Mouse (Mus musculus): Measurements from ENCODE around the gene Foxo1. TPM values are rescaled to one million over a fixed set of nuclear protein-coding genes. Genes with fewer than 3 reads are reported as not detected.
A peak's percentile ranks its signal among the peaks of the same experiment; 100 is the strongest.

The Foxo1 gene
- polyA plus RNA-seq, 1 experiment from 2014 or later, result 8.6 TPM

DNA sequence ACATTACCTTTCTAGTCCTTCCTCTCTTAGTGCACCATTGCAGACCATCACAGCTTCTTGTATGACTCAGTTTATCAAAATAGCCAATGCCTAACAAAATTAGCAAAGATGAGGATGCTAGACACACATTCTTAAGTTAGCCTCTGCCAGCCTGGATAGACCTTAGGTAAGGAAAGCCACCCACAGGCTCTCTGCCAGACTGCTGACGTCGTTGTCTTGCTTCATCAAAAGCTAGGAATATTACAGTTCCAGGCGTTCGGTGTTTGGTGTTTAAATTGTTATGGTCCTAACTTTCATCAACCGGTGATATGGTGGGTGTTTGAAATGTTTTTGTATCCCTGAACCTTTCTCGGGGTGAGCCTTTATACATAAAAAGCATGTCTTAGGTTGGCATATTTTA, 96.4 kb downstream of the Foxo1 start:
- Histone ChIP-seq H3K4me1 (replicated peaks; ENCODE audit: insufficient read depth, low read length) (no peaks in the 10 kb centered on the region), H3K9me3 (replicated peaks; ENCODE audit: low read length) (no peaks in the 10 kb centered on the region), H3K27me3 (ENCODE audit: insufficient read depth, low read length) (no peaks in the 10 kb centered on the region), H3K9ac (ENCODE audit: low read depth, low read length) (no peak overlapping the region), H3K4me2 (ENCODE audit: low read length) (no peak overlapping the region), H3K27ac (no peak overlapping the region), H3K4me3 (replicated peaks; ENCODE audit: low read depth, low read length) (no peak overlapping the region), H3K36me3 (ENCODE audit: insufficient read depth, low read length) (no peaks in the 10 kb centered on the region)
- ATAC-seq (replicated peaks; ENCODE audit: low FRiP score, low read depth), result no peak
- TF ChIP-seq CTCF (IDR thresholded peaks at IDR 0.05; ENCODE audit: low read depth), result no peak
- 77% methylated on average over 6 of the region's 6 CpGs for WGBS
- DNase-seq (ENCODE audit: low spot score), result no peak

- H3K27ac ChIP-seq, result no peak overlapping the region
- H3K4me3 ChIP-seq (replicated peaks; ENCODE audit: low read depth, low read length), result no peak overlapping the region
- no peaks in the 10 kb centered on the region for H3K27me3 ChIP-seq (ENCODE audit: insufficient read depth, low read length)
- H3K4me2 ChIP-seq (ENCODE audit: low read length), result no peak overlapping the region
- no peaks in the 10 kb centered on the region for H3K9me3 ChIP-seq (replicated peaks; ENCODE audit: low read length)
- H3K4me1 ChIP-seq (replicated peaks; ENCODE audit: insufficient read depth, low read length), result no peaks in the 10 kb centered on the region
- 92% methylated on average over 9 of the region's 9 CpGs for WGBS
- no peak for ATAC-seq (replicated peaks; ENCODE audit: low FRiP score, low read depth)
- no peak for TF ChIP-seq CTCF (IDR thresholded peaks at IDR 0.05; ENCODE audit: low read depth)
- DNase-seq (ENCODE audit: low spot score), result no peak
- H3K36me3 ChIP-seq (ENCODE audit: insufficient read depth, low read length), result no peaks in the 10 kb centered on the region
- H3K9ac ChIP-seq (ENCODE audit: low read depth, low read length), result no peak overlapping the region
Observed at GRCm38 (mm10) chr3:52369204-52369603, 101.1 kb downstream of the Foxo1 start.

DNA sequence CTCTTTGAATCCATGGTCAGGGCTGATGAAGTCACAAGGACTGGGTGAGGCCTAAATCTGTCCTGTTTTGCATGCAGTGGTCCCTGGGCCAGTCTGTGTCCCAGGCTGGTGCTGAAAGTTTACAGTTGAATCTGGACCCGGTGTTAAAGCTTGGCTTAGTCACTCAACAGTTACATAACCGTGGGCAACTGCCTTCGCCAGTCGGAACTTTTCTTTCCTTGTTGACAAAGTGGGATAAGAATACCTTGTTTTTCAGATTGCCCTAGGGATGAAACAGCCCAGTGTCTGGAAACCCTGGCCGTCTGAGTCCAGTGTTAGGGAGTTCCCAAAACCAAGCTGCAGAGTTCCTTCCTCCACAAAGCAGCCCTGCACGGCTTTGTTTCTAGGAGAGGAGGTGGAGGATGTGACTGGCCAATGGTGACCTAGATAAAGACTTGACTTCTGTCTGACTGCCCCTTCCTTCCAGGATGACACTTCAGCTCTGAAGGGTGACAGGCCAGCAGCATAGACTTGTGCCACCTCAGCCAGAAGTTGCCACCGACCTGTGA, 101.8 kb downstream of the Foxo1 start:
- Histone ChIP-seq H3K4me3 (replicated peaks; ENCODE audit: low read depth, low read length) (no peak overlapping the region), H3K27me3 (ENCODE audit: insufficient read depth, low read length) (no peaks in the 10 kb centered on the region), H3K4me2 (ENCODE audit: low read length) (no peak overlapping the region), H3K27ac (no peak overlapping the region), H3K9ac (ENCODE audit: low read depth, low read length) (no peak overlapping the region), H3K36me3 (ENCODE audit: insufficient read depth, low read length) (no peaks in the 10 kb centered on the region), H3K9me3 (replicated peaks; ENCODE audit: low read length) (no peaks in the 10 kb centered on the region), H3K4me1 (replicated peaks; ENCODE audit: insufficient read depth, low read length) (no peaks in the 10 kb centered on the region)
- DNase-seq (ENCODE audit: low spot score), result no peak
- WGBS, result 76% methylated on average over 7 of the region's 7 CpGs
- no peak for TF ChIP-seq CTCF (IDR thresholded peaks at IDR 0.05; ENCODE audit: low read depth)
- no peak for ATAC-seq (replicated peaks; ENCODE audit: low FRiP score, low read depth)

DNA sequence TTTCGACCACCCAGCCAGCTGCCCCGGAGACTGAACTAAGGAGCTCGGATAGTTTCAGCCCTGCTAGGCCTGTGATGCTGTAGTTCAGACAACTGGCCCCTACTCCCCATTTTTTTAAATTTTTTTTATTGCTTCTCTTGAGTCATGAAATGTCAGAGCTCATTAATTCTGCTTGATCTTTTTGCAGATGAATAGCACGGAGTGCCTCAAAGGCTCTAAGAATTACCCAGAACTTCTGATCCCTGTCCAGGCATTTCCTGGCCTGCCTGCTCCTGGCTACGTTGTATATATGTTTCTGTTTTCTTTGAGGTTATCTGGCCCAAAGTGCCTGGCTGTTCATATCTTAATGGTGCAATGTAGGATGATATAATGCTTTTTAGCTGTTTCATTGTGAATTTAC, 108.8 kb downstream of the Foxo1 start:
- Histone ChIP-seq H3K4me3 (replicated peaks; ENCODE audit: low read depth, low read length) (no peak overlapping the region), H3K27ac (no peak overlapping the region; the same call in 1 of the 2 replicates), H3K9me3 (replicated peaks; ENCODE audit: low read length) (no peaks in the 10 kb centered on the region), H3K9ac (ENCODE audit: low read depth, low read length) (no peak overlapping the region), H3K36me3 (ENCODE audit: insufficient read depth, low read length) (no peaks in the 10 kb centered on the region), H3K4me1 (replicated peaks; ENCODE audit: insufficient read depth, low read length) (no peaks in the 10 kb centered on the region), H3K27me3 (ENCODE audit: insufficient read depth, low read length) (no peaks in the 10 kb centered on the region), H3K4me2 (ENCODE audit: low read length) (no peak overlapping the region)
- DNase-seq (ENCODE audit: low spot score) (peak; percentile 80), ATAC-seq (replicated peaks; ENCODE audit: low FRiP score, low read depth) (no peak)
- 17% methylated on average over 5 of the region's 5 CpGs for WGBS
- no peak for TF ChIP-seq CTCF (IDR thresholded peaks at IDR 0.05; ENCODE audit: low read depth)

DNA sequence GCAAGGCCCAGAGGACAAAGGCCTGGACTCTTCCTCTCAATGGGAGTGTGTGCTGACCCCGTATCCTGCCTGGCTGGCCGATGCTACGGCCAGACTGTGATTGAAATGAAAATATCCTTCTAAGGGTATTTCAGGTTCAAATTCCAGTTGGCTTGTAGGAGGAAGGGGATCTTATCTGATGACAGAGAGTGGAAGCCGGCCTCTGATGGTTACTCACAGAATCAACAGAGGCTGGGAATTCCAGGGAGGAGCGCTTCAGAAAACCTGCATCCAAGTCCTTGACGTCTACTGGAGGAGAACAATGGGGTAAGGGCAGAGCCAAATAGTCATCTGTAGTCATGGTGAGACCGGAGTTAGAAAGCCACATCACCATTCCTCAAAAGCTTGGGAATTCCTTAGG, 115.2 kb downstream of the Foxo1 start:
- DNase-seq (ENCODE audit: low spot score) (peak; percentile 32), ATAC-seq (replicated peaks; ENCODE audit: low FRiP score, low read depth) (no peak)
- H3K27ac ChIP-seq, result no peak overlapping the region
- H3K4me1 ChIP-seq (replicated peaks; ENCODE audit: insufficient read depth, low read length), result no peaks in the 10 kb centered on the region
- H3K27me3 ChIP-seq (ENCODE audit: insufficient read depth, low read length), result no peaks in the 10 kb centered on the region
- 78% methylated on average over 7 of the region's 7 CpGs for WGBS
- H3K9ac ChIP-seq (ENCODE audit: low read depth, low read length), result no peak overlapping the region
- H3K4me2 ChIP-seq (ENCODE audit: low read length), result no peak overlapping the region
- no peaks in the 10 kb centered on the region for H3K36me3 ChIP-seq (ENCODE audit: insufficient read depth, low read length)
- H3K4me3 ChIP-seq (replicated peaks; ENCODE audit: low read depth, low read length), result no peak overlapping the region
- H3K9me3 ChIP-seq (replicated peaks; ENCODE audit: low read length), result no peaks in the 10 kb centered on the region
- no peak for TF ChIP-seq CTCF (IDR thresholded peaks at IDR 0.05; ENCODE audit: low read depth)

DNA sequence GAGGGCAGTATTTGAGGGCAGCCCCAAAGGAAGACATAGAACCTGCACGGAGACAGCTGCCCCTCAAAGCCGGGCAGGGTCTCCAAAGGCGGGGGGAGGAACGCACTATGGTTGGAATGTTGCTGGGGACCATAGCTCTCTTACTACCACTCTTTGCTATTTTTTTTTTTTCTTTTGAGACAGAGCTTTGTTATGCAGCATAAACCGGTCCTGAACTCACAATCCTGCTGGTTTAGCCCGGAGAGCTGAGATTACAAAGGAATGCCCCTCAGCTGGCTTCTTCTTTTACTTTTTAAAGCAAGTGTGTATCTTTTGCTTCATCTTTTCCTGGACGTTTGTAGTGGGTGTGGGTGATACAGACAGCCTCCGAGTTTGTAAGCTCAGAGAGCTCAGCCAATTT, 118.2 kb downstream of the Foxo1 start:
- no peaks in the 10 kb centered on the region for H3K9me3 ChIP-seq (replicated peaks; ENCODE audit: low read length)
- ATAC-seq (replicated peaks; ENCODE audit: low FRiP score, low read depth) (no peak), DNase-seq (ENCODE audit: low spot score) (no peak)
- no peaks in the 10 kb centered on the region for H3K27me3 ChIP-seq (ENCODE audit: insufficient read depth, low read length)
- no peak overlapping the region for H3K9ac ChIP-seq (ENCODE audit: low read depth, low read length)
- no peaks in the 10 kb centered on the region for H3K4me1 ChIP-seq (replicated peaks; ENCODE audit: insufficient read depth, low read length)
- TF ChIP-seq CTCF (IDR thresholded peaks at IDR 0.05; ENCODE audit: low read depth), result no peak
- no peak overlapping the region for H3K4me2 ChIP-seq (ENCODE audit: low read length)
- H3K27ac ChIP-seq, result no peak overlapping the region
- WGBS, result 43% methylated on average over 8 of the region's 8 CpGs
- no peak overlapping the region for H3K4me3 ChIP-seq (replicated peaks; ENCODE audit: low read depth, low read length)
- H3K36me3 ChIP-seq (ENCODE audit: insufficient read depth, low read length), result no peaks in the 10 kb centered on the region

DNA sequence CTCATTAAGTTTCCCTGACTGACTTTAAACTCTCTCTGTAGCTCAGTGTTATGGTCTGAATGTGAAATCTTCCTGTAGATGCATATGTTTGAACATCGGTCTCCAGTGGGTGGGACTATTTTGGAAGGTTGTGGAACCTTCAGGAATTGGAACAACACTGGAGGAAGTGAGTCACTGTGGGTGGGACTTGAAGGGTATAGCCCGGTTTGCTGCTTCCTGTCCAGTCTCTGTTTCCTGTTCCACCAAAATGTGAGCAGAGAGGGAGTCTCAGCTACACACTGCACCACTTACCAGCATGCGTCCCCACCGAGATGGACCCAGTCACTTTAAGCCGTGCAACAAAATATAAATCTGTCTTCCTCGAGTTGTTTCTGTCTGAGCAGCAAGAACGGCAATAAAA, 122.2 kb downstream of the Foxo1 start:
- Histone ChIP-seq H3K4me2 (ENCODE audit: low read length) (no peak overlapping the region), H3K36me3 (ENCODE audit: insufficient read depth, low read length) (no peaks in the 10 kb centered on the region), H3K4me3 (replicated peaks; ENCODE audit: low read depth, low read length) (no peak overlapping the region), H3K27ac (no peak overlapping the region), H3K27me3 (ENCODE audit: insufficient read depth, low read length) (no peaks in the 10 kb centered on the region), H3K9ac (ENCODE audit: low read depth, low read length) (no peak overlapping the region), H3K9me3 (replicated peaks; ENCODE audit: low read length) (no peaks in the 10 kb centered on the region), H3K4me1 (replicated peaks; ENCODE audit: insufficient read depth, low read length) (no peaks in the 10 kb centered on the region)
- no peak for TF ChIP-seq CTCF (IDR thresholded peaks at IDR 0.05; ENCODE audit: low read depth)
- DNase-seq (ENCODE audit: low spot score) (no peak), ATAC-seq (replicated peaks; ENCODE audit: low FRiP score, low read depth) (no peak)
- 80% methylated on average over 7 of the region's 7 CpGs for WGBS

Data from kidney, postnatal 0 days (tissue).